ENCODE assay signal across 17 mouse cellular contexts in genomic region chr6:107657805-107658204, GRCm38 (mm10).
DNase-seq lines count a peak whose midpoint lies in the region.
"Had no signal": no experiment of that assay in that cellular context is flagged by ENCODE, and none has a peak within 500 bp of the region (broad histone marks: within the 10 kb centered on the region; RNA-seq: fewer than 3 reads in every experiment).

No protein-coding gene starts in this region.

- peak; percentile 14 to 49 for DNase-seq in frontal cortex, adult 2 months (ENCODE audit: extremely low spot score in 1 of 2, low spot score in 1 of 2)
- DNase-seq in frontal cortex, postnatal 25 days (ENCODE audit: low spot score in 2 of 2), result no peak
- peak; percentile 37 for DNase-seq in right cerebral cortex, adult 18-20 months
- no peak for DNase-seq in right cerebral cortex, postnatal 14 days
- peak; percentile 59 for DNase-seq in brain, adult 2 months (ENCODE audit: low read depth, low spot score)
- no peak for DNase-seq in thymus, postnatal 4 days
- DNase-seq: adrenal gland, postnatal 10 days; adrenal gland, postnatal 36 days; B cell, adult 2 months; cerebellum, adult 11 months; cerebellum, adult 2 months; cerebellum, adult 9-11 months; cerebellum, postnatal 25 days; gastrocnemius, postnatal 25 days; heart, adult 18-20 months; heart, postnatal 10 days; heart, postnatal 36 days had no signal

Comparison
In these comparisons a context has a peak if more than half of its experiments do, and no peak if none do; other contexts are left out.
1. DNase-seq: peak in frontal cortex, adult 2 months (2 of 2), right cerebral cortex, adult 18-20 months (single experiment) and brain, adult 2 months (single experiment); none in frontal cortex, postnatal 25 days (0 of 2), right cerebral cortex, postnatal 14 days (single experiment) and thymus, postnatal 4 days (single experiment).